Mouse (Mus musculus): ENCODE data around the gene Zfp775. TPM values are rescaled to one million over a fixed set of nuclear protein-coding genes. Genes with fewer than 3 reads are reported as not detected.
A peak's percentile ranks its signal among the peaks of the same experiment; 100 is the strongest.

Zfp775 gene
- polyA plus RNA-seq, 1 experiment from 2014 or later = 5.2 TPM

GRCm38 (mm10) chr6:48630831-48631230 lies 29.0 kb downstream of the Zfp775 start:
- H3K36me3 ChIP-seq (ENCODE audit: control insufficient read depth, insufficient read depth, low read length) = no peaks in the 10 kb centered on the region
- WGBS = 75% methylated on average over 8 of the region's 8 CpGs
- H3K9me3 ChIP-seq (replicated peaks; ENCODE audit: control insufficient read depth, low read length) = no peaks in the 10 kb centered on the region
- H3K27me3 ChIP-seq (ENCODE audit: control insufficient read depth, insufficient read depth, low read length) = peaks cover 35% of the 10 kb centered on the region
- no peak overlapping the region for H3K4me3 ChIP-seq (replicated peaks; ENCODE audit: low read length)
- peaks cover 11% of the 10 kb centered on the region for H3K4me1 ChIP-seq (ENCODE audit: control insufficient read depth, insufficient read depth, low read length)
- H3K9ac ChIP-seq (ENCODE audit: low read length) = no peak overlapping the region
- H3K27ac ChIP-seq (ENCODE audit: low read length) = no peak overlapping the region
- ATAC-seq (ENCODE audit: insufficient read depth, low FRiP score) = no peak
- H3K4me2 ChIP-seq (ENCODE audit: low read depth, low read length) = no peak overlapping the region

GRCm38 (mm10) chr6:48635105-48635504 lies 33.2 kb downstream of the Zfp775 start:
- ATAC-seq (ENCODE audit: insufficient read depth, low FRiP score) = no peak
- H3K9ac ChIP-seq (ENCODE audit: low read length) = no peak overlapping the region
- H3K27me3 ChIP-seq (ENCODE audit: control insufficient read depth, insufficient read depth, low read length) = no peaks in the 10 kb centered on the region
- H3K4me3 ChIP-seq (replicated peaks; ENCODE audit: low read length) = no peak overlapping the region
- no peaks in the 10 kb centered on the region for H3K36me3 ChIP-seq (ENCODE audit: control insufficient read depth, insufficient read depth, low read length)
- H3K9me3 ChIP-seq (replicated peaks; ENCODE audit: control insufficient read depth, low read length) = no peaks in the 10 kb centered on the region
- H3K27ac ChIP-seq (ENCODE audit: low read length) = no peak overlapping the region
- 80% methylated on average over 2 of the region's 2 CpGs for WGBS
- no peaks in the 10 kb centered on the region for H3K4me1 ChIP-seq (ENCODE audit: control insufficient read depth, insufficient read depth, low read length)
- H3K4me2 ChIP-seq (ENCODE audit: low read depth, low read length) = no peak overlapping the region

- no peak for ATAC-seq (ENCODE audit: insufficient read depth, low FRiP score)
- Histone ChIP-seq H3K4me2 (ENCODE audit: low read depth, low read length) (no peak overlapping the region), H3K4me1 (ENCODE audit: control insufficient read depth, insufficient read depth, low read length) (no peaks in the 10 kb centered on the region), H3K27ac (ENCODE audit: low read length) (no peak overlapping the region), H3K36me3 (ENCODE audit: control insufficient read depth, insufficient read depth, low read length) (no peaks in the 10 kb centered on the region), H3K27me3 (ENCODE audit: control insufficient read depth, insufficient read depth, low read length) (no peaks in the 10 kb centered on the region), H3K9ac (ENCODE audit: low read length) (no peak overlapping the region), H3K9me3 (replicated peaks; ENCODE audit: control insufficient read depth, low read length) (no peaks in the 10 kb centered on the region), H3K4me3 (replicated peaks; ENCODE audit: low read length) (no peak overlapping the region)
- 70% methylated on average over 6 of the region's 6 CpGs for WGBS
These were observed 34.7 kb downstream of the Zfp775 start for GRCm38 (mm10) chr6:48636515-48636914.

- Histone ChIP-seq H3K4me1 (ENCODE audit: control insufficient read depth, insufficient read depth, low read length) (no peaks in the 10 kb centered on the region), H3K9me3 (replicated peaks; ENCODE audit: control insufficient read depth, low read length) (no peaks in the 10 kb centered on the region), H3K27me3 (ENCODE audit: control insufficient read depth, insufficient read depth, low read length) (no peaks in the 10 kb centered on the region), H3K4me2 (ENCODE audit: low read depth, low read length) (no peak overlapping the region), H3K27ac (ENCODE audit: low read length) (no peak overlapping the region), H3K9ac (ENCODE audit: low read length) (no peak overlapping the region), H3K4me3 (replicated peaks; ENCODE audit: low read length) (no peak overlapping the region), H3K36me3 (ENCODE audit: control insufficient read depth, insufficient read depth, low read length) (no peaks in the 10 kb centered on the region)
- ATAC-seq (ENCODE audit: insufficient read depth, low FRiP score) = no peak
- WGBS = 64% methylated on average over 6 of the region's 6 CpGs
These were observed 36.1 kb downstream of the Zfp775 start for GRCm38 (mm10) chr6:48637811-48638500.

- H3K4me1 ChIP-seq (ENCODE audit: control insufficient read depth, insufficient read depth, low read length) = no peaks in the 10 kb centered on the region
- no peak overlapping the region for H3K4me3 ChIP-seq (replicated peaks; ENCODE audit: low read length)
- H3K36me3 ChIP-seq (ENCODE audit: control insufficient read depth, insufficient read depth, low read length) = no peaks in the 10 kb centered on the region
- no peak overlapping the region for H3K9ac ChIP-seq (ENCODE audit: low read length)
- 73% methylated on average over 2 of the region's 2 CpGs for WGBS
- H3K4me2 ChIP-seq (ENCODE audit: low read depth, low read length) = no peak overlapping the region
- no peaks in the 10 kb centered on the region for H3K9me3 ChIP-seq (replicated peaks; ENCODE audit: control insufficient read depth, low read length)
- H3K27me3 ChIP-seq (ENCODE audit: control insufficient read depth, insufficient read depth, low read length) = no peaks in the 10 kb centered on the region
- ATAC-seq (ENCODE audit: insufficient read depth, low FRiP score) = no peak
- H3K27ac ChIP-seq (ENCODE audit: low read length) = no peak overlapping the region
These were observed 36.7 kb downstream of the Zfp775 start for GRCm38 (mm10) chr6:48638553-48638952.

- Histone ChIP-seq H3K4me1 (ENCODE audit: control insufficient read depth, insufficient read depth, low read length) (no peaks in the 10 kb centered on the region), H3K9me3 (replicated peaks; ENCODE audit: control insufficient read depth, low read length) (no peaks in the 10 kb centered on the region), H3K4me3 (replicated peaks; ENCODE audit: low read length) (no peak overlapping the region), H3K27ac (ENCODE audit: low read length) (no peak overlapping the region), H3K4me2 (ENCODE audit: low read depth, low read length) (no peak overlapping the region), H3K27me3 (ENCODE audit: control insufficient read depth, insufficient read depth, low read length) (no peaks in the 10 kb centered on the region), H3K36me3 (ENCODE audit: control insufficient read depth, insufficient read depth, low read length) (no peaks in the 10 kb centered on the region), H3K9ac (ENCODE audit: low read length) (no peak overlapping the region)
- WGBS = 69% methylated on average over 6 of the region's 6 CpGs
- no peak for ATAC-seq (ENCODE audit: insufficient read depth, low FRiP score)
These were observed 39.5 kb downstream of the Zfp775 start for GRCm38 (mm10) chr6:48641391-48641790.

GRCm38 (mm10) chr6:48642764-48643292 lies 41.0 kb downstream of the Zfp775 start:
- no peak overlapping the region for H3K9ac ChIP-seq (ENCODE audit: low read length)
- H3K27ac ChIP-seq (ENCODE audit: low read length) = no peak overlapping the region
- no peaks in the 10 kb centered on the region for H3K9me3 ChIP-seq (replicated peaks; ENCODE audit: control insufficient read depth, low read length)
- H3K4me3 ChIP-seq (replicated peaks; ENCODE audit: low read length) = no peak overlapping the region
- H3K36me3 ChIP-seq (ENCODE audit: control insufficient read depth, insufficient read depth, low read length) = no peaks in the 10 kb centered on the region
- no peaks in the 10 kb centered on the region for H3K4me1 ChIP-seq (ENCODE audit: control insufficient read depth, insufficient read depth, low read length)
- no peak overlapping the region for H3K4me2 ChIP-seq (ENCODE audit: low read depth, low read length)
- WGBS = 21% methylated on average over 4 of the region's 4 CpGs
- no peaks in the 10 kb centered on the region for H3K27me3 ChIP-seq (ENCODE audit: control insufficient read depth, insufficient read depth, low read length)
- no peak for ATAC-seq (ENCODE audit: insufficient read depth, low FRiP score)

DNA sequence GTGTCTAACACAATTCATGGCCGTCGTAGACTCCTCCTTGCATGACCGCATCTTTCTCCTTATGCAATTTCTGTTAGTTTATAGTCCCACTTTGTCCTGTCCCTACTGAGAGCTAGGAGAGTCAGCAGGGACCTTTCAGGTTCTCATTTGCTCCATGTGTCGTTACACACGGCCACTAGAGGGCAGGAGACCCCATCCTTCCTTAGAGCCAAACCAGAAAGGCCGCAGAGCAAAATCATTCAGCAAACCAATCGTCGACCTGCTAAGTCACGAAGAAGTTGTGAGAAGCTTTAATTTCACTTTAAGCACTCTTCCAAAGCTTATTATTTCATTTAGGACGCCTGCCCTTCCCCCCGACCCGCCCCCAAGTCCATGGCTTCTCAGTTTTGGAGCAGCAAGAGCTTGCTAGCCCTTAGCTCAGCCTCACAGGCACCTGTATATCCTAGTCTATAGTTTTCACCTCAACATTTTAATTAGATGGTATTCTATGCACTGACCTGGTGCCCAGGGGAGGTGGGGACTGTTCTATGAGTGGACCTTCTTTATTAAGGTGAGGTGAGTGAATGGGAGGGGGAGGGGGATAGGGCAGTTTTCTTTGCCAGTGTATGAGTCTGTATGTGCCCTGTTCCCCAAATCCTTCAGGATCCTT lies 43.9 kb downstream of the Zfp775 start:
- Histone ChIP-seq H3K9me3 (replicated peaks; ENCODE audit: control insufficient read depth, low read length) (no peaks in the 10 kb centered on the region), H3K36me3 (ENCODE audit: control insufficient read depth, insufficient read depth, low read length) (no peaks in the 10 kb centered on the region), H3K9ac (ENCODE audit: low read length) (0 out of 2 replicates have a peak overlapping the region, but pooled peaks have one; percentile 9), H3K27me3 (ENCODE audit: control insufficient read depth, insufficient read depth, low read length) (no peaks in the 10 kb centered on the region), H3K4me3 (replicated peaks; ENCODE audit: low read length) (no peak overlapping the region), H3K4me2 (ENCODE audit: low read depth, low read length) (no peak overlapping the region), H3K4me1 (ENCODE audit: control insufficient read depth, insufficient read depth, low read length) (no peaks in the 10 kb centered on the region), H3K27ac (ENCODE audit: low read length) (no peak overlapping the region)
- 12% methylated on average over 12 of the region's 12 CpGs for WGBS
- no peak for ATAC-seq (ENCODE audit: insufficient read depth, low FRiP score)

DNA sequence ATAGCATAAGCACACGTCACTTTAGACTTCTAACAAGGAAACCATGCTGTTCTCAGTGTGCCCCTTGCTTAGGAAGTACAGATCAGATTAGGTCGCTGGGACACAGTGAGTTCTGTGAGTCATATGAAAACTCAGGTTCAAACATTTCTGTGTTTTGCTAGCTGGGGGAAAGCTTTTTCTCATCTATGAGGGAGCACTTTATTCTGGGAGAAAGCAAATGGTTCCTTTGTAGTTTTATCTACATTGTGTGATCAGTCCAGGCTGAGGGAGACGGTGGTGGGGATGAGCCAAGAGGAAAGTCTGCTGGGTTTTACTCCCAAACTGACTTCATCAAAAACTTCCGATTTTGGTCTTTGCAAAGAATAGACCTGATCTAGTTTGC lies 44.4 kb downstream of the Zfp775 start:
- WGBS = 78% methylated on average over 4 of the region's 4 CpGs
- Histone ChIP-seq H3K27ac (ENCODE audit: low read length) (no peak overlapping the region), H3K9me3 (replicated peaks; ENCODE audit: control insufficient read depth, low read length) (no peaks in the 10 kb centered on the region), H3K4me2 (ENCODE audit: low read depth, low read length) (no peak overlapping the region), H3K9ac (ENCODE audit: low read length) (no peak overlapping the region), H3K4me3 (replicated peaks; ENCODE audit: low read length) (no peak overlapping the region), H3K4me1 (ENCODE audit: control insufficient read depth, insufficient read depth, low read length) (no peaks in the 10 kb centered on the region), H3K27me3 (ENCODE audit: control insufficient read depth, insufficient read depth, low read length) (no peaks in the 10 kb centered on the region), H3K36me3 (ENCODE audit: control insufficient read depth, insufficient read depth, low read length) (no peaks in the 10 kb centered on the region)
- no peak for ATAC-seq (ENCODE audit: insufficient read depth, low FRiP score)
